Mouse (Mus musculus): ENCODE measurements around the gene Colq. TPM values are rescaled to one million over a fixed set of nuclear protein-coding genes. Genes with fewer than 3 reads are reported as not detected.

Colq gene
- 0.50 and 0.77 TPM in 2 replicates for polyA plus RNA-seq (2015; fragmentation: Nextera tagmentation; extraction: Ambion mirVana)

DNA sequence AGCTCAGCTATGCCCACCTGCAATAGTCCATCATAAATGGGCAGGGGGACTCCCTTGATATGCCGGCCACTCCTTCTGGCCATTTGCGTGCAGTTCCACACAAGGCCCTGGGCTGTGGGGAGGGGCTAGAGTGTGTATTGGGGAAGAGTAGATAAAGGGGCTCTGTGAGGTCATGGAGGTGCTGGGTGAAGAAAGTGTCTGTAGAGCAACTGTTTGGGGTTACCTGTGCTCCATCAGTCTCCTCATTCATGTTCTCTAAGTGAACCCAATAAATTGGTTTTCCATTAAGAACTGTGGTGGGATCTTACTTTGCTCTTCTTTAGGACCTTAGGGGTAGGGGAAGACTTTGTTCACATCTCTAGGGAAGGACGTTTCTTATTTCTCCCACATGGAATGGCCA is at the start of gene Colq:
Colq (minus strand) TSS at position 101 of the 400 bp plus-strand sequence.
- Histone ChIP-seq H3K27me3 (replicated peaks; ENCODE audit: control insufficient read depth, insufficient read depth, low read length) (no peaks in the 10 kb centered on the region), H3K9ac (ENCODE audit: low read depth, low read length) (no peak within 1 kb of the TSS), H3K4me1 (ENCODE audit: control insufficient read depth, insufficient read depth, low read depth, low read length) (no peaks in the 10 kb centered on the region), H3K4me2 (ENCODE audit: low read length) (no peak within 1 kb of the TSS), H3K27ac (ENCODE audit: low read depth, low read length) (no peak within 1 kb of the TSS), H3K9me3 (ENCODE audit: control insufficient read depth, low read length) (no peaks in the 10 kb centered on the region), H3K36me3 (ENCODE audit: control insufficient read depth, insufficient read depth, low read length) (no peaks in the 10 kb centered on the region), H3K4me3 (ENCODE audit: low read length) (no peak within 1 kb of the TSS)
- 83% methylated on average over 3 of the region's 3 CpGs for WGBS
- no peak for ATAC-seq

DNA sequence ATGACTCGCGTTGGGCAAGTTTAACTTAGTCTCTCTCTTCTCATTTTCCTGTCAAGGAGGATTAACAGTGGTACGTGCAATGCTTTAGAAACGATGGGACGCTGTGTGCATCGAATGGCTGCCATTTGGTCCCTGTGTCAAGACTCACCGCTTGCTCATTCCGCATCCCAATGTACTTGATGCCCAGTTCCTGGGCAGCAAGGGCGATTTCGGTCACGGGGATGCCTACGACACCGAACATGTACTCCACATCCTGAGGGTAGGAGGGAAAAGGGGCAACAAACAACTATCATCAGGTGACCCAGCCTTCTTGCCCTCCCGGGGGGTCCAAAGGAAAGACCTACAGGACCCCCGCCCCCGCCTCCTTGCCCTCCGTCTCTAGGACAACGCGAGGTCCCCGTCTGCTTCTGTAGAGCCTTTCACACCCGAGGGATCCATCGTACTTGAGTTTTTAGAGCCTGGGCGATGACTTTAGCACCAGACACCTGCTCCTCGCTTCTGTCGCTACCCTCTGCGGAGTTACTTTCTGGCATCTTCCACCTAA is 49.3 kb upstream of the Colq start, which contains the start of gene Gm49387:
Gm49387 (minus strand) TSS at position 533 of the 544 bp plus-strand sequence.
- peaks cover 11% of the 10 kb centered on the region for H3K4me1 ChIP-seq (ENCODE audit: control insufficient read depth, insufficient read depth, low read depth, low read length)
- no peaks in the 10 kb centered on the region for H3K27me3 ChIP-seq (replicated peaks; ENCODE audit: control insufficient read depth, insufficient read depth, low read length)
- no peaks in the 10 kb centered on the region for H3K36me3 ChIP-seq (ENCODE audit: control insufficient read depth, insufficient read depth, low read length)
- peak within 1 kb of the TSS; percentile 97 for H3K4me2 ChIP-seq (ENCODE audit: low read length)
- no peaks in the 10 kb centered on the region for H3K9me3 ChIP-seq (ENCODE audit: control insufficient read depth, low read length)
- H3K9ac ChIP-seq (ENCODE audit: low read depth, low read length), result peak within 1 kb of the TSS; percentile 75
- H3K4me3 ChIP-seq (ENCODE audit: low read length), result peak within 1 kb of the TSS; percentile 60
- peak; percentile 66 for ATAC-seq
- WGBS, result 5% methylated on average over 26 of the region's 26 CpGs
- H3K27ac ChIP-seq (ENCODE audit: low read depth, low read length), result peak within 1 kb of the TSS; percentile 86

DNA sequence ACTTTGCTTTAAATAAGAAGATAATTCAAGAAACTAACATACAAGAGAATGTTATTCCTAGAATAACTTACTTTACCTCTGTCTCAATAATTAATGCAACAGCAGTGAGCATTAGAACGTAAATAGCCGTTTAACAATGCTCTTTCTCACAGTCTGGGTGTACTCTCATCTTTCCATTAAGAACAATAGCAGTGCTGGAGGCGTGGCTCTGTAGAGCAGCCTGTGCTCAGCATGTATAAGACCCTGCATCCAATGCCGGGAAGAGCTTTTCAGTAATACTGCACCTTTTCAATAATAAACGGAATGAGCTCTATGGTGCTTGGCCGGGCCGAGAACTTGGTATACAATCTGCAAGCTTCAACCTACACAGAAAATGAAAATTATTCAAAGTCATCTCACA is 39.5 kb upstream of the Colq start:
- H3K4me1 ChIP-seq (ENCODE audit: control insufficient read depth, insufficient read depth, low read depth, low read length), result no peaks in the 10 kb centered on the region
- no peaks in the 10 kb centered on the region for H3K9me3 ChIP-seq (ENCODE audit: control insufficient read depth, low read length)
- 34% methylated on average over 7 of the region's 7 CpGs for WGBS
- H3K9ac ChIP-seq (ENCODE audit: low read depth, low read length), result no peak overlapping the region
- no peak overlapping the region for H3K4me2 ChIP-seq (ENCODE audit: low read length)
- no peak overlapping the region for H3K4me3 ChIP-seq (ENCODE audit: low read length)
- 0 out of 2 replicates have a peak, but pooled peaks have one; percentile 54 for ATAC-seq
- no peak overlapping the region for H3K27ac ChIP-seq (ENCODE audit: low read depth, low read length)
- H3K36me3 ChIP-seq (ENCODE audit: control insufficient read depth, insufficient read depth, low read length), result no peaks in the 10 kb centered on the region
- no peaks in the 10 kb centered on the region for H3K27me3 ChIP-seq (replicated peaks; ENCODE audit: control insufficient read depth, insufficient read depth, low read length)

DNA sequence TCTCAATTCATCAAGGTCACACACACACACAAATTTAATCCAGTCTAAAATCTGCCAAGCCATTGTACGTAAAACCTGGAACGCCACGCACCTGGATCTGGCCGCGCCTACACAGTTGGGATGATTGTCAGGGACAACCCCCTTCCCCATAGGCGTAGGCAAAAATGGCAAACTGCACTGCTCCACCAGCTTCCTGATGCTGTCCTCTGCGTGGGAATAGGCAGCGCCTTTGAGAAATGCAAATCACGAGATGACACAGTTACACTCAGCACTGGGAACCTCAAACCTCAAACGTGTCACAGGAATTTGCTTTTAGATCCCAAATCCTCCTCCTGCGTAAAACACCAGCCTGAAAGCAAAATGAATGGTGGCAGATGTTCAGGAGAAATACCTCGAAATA is 31.6 kb upstream of the Colq start:
- 85% methylated on average over 12 of the region's 12 CpGs for WGBS
- Histone ChIP-seq H3K9ac (ENCODE audit: low read depth, low read length) (no peak overlapping the region), H3K27ac (ENCODE audit: low read depth, low read length) (no peak overlapping the region), H3K9me3 (ENCODE audit: control insufficient read depth, low read length) (no peaks in the 10 kb centered on the region), H3K4me3 (ENCODE audit: low read length) (no peak overlapping the region), H3K27me3 (replicated peaks; ENCODE audit: control insufficient read depth, insufficient read depth, low read length) (no peaks in the 10 kb centered on the region), H3K36me3 (ENCODE audit: control insufficient read depth, insufficient read depth, low read length) (no peaks in the 10 kb centered on the region), H3K4me2 (ENCODE audit: low read length) (no peak overlapping the region), H3K4me1 (ENCODE audit: control insufficient read depth, insufficient read depth, low read depth, low read length) (no peaks in the 10 kb centered on the region)
- ATAC-seq, result no peak

DNA sequence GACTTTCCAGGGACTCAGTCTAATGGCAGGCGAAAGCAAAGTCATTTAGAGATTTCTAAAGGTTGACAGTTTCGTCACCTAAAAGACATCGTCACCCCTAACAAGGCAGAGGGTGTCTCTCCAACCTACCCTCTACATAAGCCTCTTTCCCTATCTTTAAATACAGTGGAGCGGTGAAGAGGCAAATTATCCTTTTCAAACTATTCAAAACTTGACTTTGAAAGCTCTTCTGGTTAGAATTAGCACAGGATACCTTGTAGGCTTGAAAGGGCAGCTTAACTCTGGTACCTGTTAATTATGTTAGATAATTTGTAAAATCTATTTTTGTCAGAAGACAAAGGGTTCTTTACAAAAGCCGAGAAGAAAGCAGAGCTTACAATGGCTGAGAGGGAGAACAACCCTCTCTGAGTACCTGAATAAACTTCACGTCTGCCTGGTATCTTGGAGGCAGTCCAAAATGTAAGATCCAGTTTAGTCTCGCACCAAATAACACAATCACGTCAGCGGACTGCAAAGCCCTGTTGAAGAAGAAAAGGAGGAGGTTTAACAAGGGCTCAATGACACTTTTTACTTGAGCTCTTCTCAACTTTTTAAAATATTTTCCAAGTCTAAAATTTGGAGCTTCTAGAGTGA is 29.6 kb upstream of the Colq start:
- H3K36me3 ChIP-seq (ENCODE audit: control insufficient read depth, insufficient read depth, low read length), result no peaks in the 10 kb centered on the region
- no peaks in the 10 kb centered on the region for H3K4me1 ChIP-seq (ENCODE audit: control insufficient read depth, insufficient read depth, low read depth, low read length)
- H3K27me3 ChIP-seq (replicated peaks; ENCODE audit: control insufficient read depth, insufficient read depth, low read length), result no peaks in the 10 kb centered on the region
- no peak overlapping the region for H3K4me2 ChIP-seq (ENCODE audit: low read length)
- H3K9ac ChIP-seq (ENCODE audit: low read depth, low read length), result no peak overlapping the region
- WGBS, result 63% methylated on average over 9 of the region's 9 CpGs
- no peak overlapping the region for H3K27ac ChIP-seq (ENCODE audit: low read depth, low read length)
- no peak overlapping the region for H3K4me3 ChIP-seq (ENCODE audit: low read length)
- H3K9me3 ChIP-seq (ENCODE audit: control insufficient read depth, low read length), result no peaks in the 10 kb centered on the region
- ATAC-seq, result no peak

DNA sequence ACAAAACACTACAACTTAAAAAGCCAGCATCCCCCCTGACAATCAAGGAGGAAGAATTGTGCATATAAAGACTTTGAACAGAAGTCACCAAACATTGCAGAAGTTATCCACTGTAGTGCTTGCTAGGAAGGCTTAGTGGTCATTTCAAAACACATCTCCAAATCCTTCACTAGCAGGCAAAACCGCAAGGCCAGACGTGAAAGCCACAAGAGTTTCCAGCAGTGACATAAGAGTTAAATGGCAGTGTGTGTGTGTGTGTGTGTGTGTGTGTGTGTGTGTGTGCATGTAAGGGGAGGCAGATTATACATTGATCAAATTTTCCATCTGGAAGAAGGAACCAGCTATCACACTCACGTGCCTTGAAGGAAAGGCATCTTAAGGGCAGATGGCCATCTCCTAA is 26.9 kb upstream of the Colq start:
- WGBS, result 88% methylated on average over 3 of the region's 3 CpGs
- Histone ChIP-seq H3K4me1 (ENCODE audit: control insufficient read depth, insufficient read depth, low read depth, low read length) (no peaks in the 10 kb centered on the region), H3K4me2 (ENCODE audit: low read length) (no peak overlapping the region), H3K9ac (ENCODE audit: low read depth, low read length) (no peak overlapping the region), H3K27me3 (replicated peaks; ENCODE audit: control insufficient read depth, insufficient read depth, low read length) (no peaks in the 10 kb centered on the region), H3K4me3 (ENCODE audit: low read length) (no peak overlapping the region), H3K27ac (ENCODE audit: low read depth, low read length) (no peak overlapping the region), H3K9me3 (ENCODE audit: control insufficient read depth, low read length) (no peaks in the 10 kb centered on the region), H3K36me3 (ENCODE audit: control insufficient read depth, insufficient read depth, low read length) (no peaks in the 10 kb centered on the region)
- no peak for ATAC-seq

DNA sequence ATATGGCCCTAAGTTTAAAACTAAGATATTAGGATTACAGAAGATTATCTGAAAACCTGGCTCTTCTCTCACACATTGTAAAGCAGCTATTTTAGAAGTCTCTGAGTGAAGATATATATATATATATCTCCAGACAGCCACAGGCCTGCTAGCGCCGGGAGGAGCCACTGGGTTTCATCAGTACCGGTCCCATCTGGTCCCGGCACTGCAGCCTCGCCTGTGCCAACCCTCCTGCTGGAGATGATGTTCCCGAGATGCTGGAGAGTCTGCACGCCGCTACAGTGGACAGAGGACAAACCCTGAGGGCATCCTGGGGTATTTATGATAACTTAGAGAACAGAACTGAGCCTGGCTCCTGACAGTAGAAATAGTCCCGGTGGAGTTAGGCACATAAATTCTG is 26.1 kb upstream of the Colq start:
- Histone ChIP-seq H3K4me2 (ENCODE audit: low read length) (no peak overlapping the region), H3K4me1 (ENCODE audit: control insufficient read depth, insufficient read depth, low read depth, low read length) (no peaks in the 10 kb centered on the region), H3K27ac (ENCODE audit: low read depth, low read length) (no peak overlapping the region), H3K36me3 (ENCODE audit: control insufficient read depth, insufficient read depth, low read length) (no peaks in the 10 kb centered on the region), H3K9ac (ENCODE audit: low read depth, low read length) (no peak overlapping the region), H3K4me3 (ENCODE audit: low read length) (no peak overlapping the region), H3K9me3 (ENCODE audit: control insufficient read depth, low read length) (no peaks in the 10 kb centered on the region), H3K27me3 (replicated peaks; ENCODE audit: control insufficient read depth, insufficient read depth, low read length) (no peaks in the 10 kb centered on the region)
- WGBS, result 91% methylated on average over 9 of the region's 9 CpGs
- ATAC-seq, result no peak

DNA sequence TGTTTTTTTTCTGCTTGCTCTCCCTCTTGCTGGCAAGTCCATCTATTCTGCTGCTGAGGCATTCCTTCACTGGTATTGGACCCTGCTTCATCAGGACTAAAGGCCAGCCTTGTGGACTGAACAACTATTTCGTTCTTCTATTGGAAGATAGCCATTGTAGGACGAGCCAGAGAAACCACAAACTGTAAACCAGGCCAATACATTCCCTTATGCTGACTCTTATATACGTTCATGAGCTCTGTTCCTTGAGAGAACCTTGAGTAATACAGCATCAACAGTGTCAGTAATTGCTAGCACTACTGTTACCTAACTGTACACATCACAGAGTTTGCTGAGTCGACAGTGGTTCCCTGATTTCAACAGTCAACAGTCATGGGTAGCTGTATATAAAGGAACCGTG is 22.5 kb upstream of the Colq start:
- Histone ChIP-seq H3K4me2 (ENCODE audit: low read length) (no peak overlapping the region), H3K4me3 (ENCODE audit: low read length) (no peak overlapping the region), H3K9me3 (ENCODE audit: control insufficient read depth, low read length) (no peaks in the 10 kb centered on the region), H3K27ac (ENCODE audit: low read depth, low read length) (no peak overlapping the region), H3K9ac (ENCODE audit: low read depth, low read length) (no peak overlapping the region), H3K4me1 (ENCODE audit: control insufficient read depth, insufficient read depth, low read depth, low read length) (no peaks in the 10 kb centered on the region), H3K27me3 (replicated peaks; ENCODE audit: control insufficient read depth, insufficient read depth, low read length) (no peaks in the 10 kb centered on the region), H3K36me3 (ENCODE audit: control insufficient read depth, insufficient read depth, low read length) (no peaks in the 10 kb centered on the region)
- ATAC-seq, result no peak
- 85% methylated on average over 5 of the region's 5 CpGs for WGBS

DNA sequence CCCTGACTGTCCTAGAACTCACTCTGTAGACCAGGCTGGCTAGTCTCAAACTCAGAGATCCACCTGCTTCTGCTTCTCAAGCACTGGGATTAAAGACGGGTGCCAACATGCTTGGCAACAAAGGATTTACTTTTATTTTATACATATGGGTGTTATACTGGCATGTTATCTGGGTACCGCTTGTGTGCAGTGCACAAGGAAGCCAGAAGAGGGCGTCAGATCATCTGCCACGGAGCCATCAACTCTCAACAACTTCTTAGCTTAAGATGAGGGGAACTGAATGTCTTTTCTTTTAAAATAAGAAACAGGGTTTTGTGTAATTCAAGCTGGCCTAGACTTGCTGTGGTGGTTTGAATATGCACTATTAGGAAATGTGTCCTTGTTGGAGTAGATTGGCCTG is 20.8 kb upstream of the Colq start:
- no peak for ATAC-seq
- 69% methylated on average over 4 of the region's 4 CpGs for WGBS
- Histone ChIP-seq H3K4me2 (ENCODE audit: low read length) (no peak overlapping the region), H3K4me3 (ENCODE audit: low read length) (no peak overlapping the region), H3K9me3 (ENCODE audit: control insufficient read depth, low read length) (no peaks in the 10 kb centered on the region), H3K36me3 (ENCODE audit: control insufficient read depth, insufficient read depth, low read length) (no peaks in the 10 kb centered on the region), H3K9ac (ENCODE audit: low read depth, low read length) (no peak overlapping the region), H3K27ac (ENCODE audit: low read depth, low read length) (no peak overlapping the region), H3K27me3 (replicated peaks; ENCODE audit: control insufficient read depth, insufficient read depth, low read length) (no peaks in the 10 kb centered on the region), H3K4me1 (ENCODE audit: control insufficient read depth, insufficient read depth, low read depth, low read length) (no peaks in the 10 kb centered on the region)
